Mouse (Mus musculus) kidney, embryonic 16.5 days (tissue): Measurements from ENCODE around the gene Marcksl1. TPM values are rescaled to one million over a fixed set of nuclear protein-coding genes. Genes with fewer than 3 reads are reported as not detected.
"Not testable (repeated sequence)": the region's sequence is repeated elsewhere in the genome, so short reads cannot be mapped to it uniquely, and the experiment has no call there.

ENCODE experiments used
- ATAC-seq: fragments of 200-750 bp; cut with Nextera tagmentation; 2 replicates; pipeline ENCODE4 v1.8.0; 2017; ENCODE audit warnings: moderate TSS enrichment; ENCODE audit not compliant: low FRiP score, low TSS enrichment
- H3K27ac ChIP-seq: fragments of 300-500 bp; sonication (generic); 2 replicates; pipeline ENCODE4 v1.5.1; 2014; ENCODE audit warnings: low read length
- H3K27me3 ChIP-seq: fragments of 300-500 bp; sonication (generic); 2 replicates; pipeline ENCODE4 v1.6.1; 2014; ENCODE audit warnings: low read length, control low read depth, mixed read lengths; ENCODE audit not compliant: insufficient read depth
- H3K36me3 ChIP-seq: fragments of 300-500 bp; sonication (generic); 2 replicates; pipeline ENCODE4 v1.6.1; 2014; ENCODE audit warnings: low read length, control low read depth, mixed read lengths; ENCODE audit not compliant: insufficient read depth
- H3K4me1 ChIP-seq: fragments of 300-500 bp; sonication (generic); 2 replicates; pipeline ENCODE4 v1.6.1; 2014; ENCODE audit warnings: low read length, control low read depth, mixed read lengths; ENCODE audit not compliant: insufficient read depth
- H3K4me2 ChIP-seq: fragments of 300-500 bp; sonication (generic); replicated peaks from 2 replicates; pipeline ENCODE4 v1.6.1; 2014; ENCODE audit warnings: low read depth, low read length
- H3K4me3 ChIP-seq: fragments of 300-500 bp; sonication (generic); 2 replicates; pipeline ENCODE4 v1.5.1; 2014; ENCODE audit warnings: mild to moderate bottlenecking, low read length
- H3K9ac ChIP-seq: fragments of 300-500 bp; sonication (generic); replicated peaks from 2 replicates; pipeline ENCODE4 v1.6.1; 2014; ENCODE audit warnings: low read length
- H3K9me3 ChIP-seq: fragments of 300-500 bp; sonication (generic); 2 replicates; pipeline ENCODE4 v1.6.1; 2016; ENCODE audit warnings: low read length, control low read depth
- WGBS: fragments of 180-500 bp; shearing (Covaris S2); extraction: QIAGEN DNeasy Blood & Tissue Kit; methylation state at CpG from one replicate; pipeline ENCODE4 v1.1.7; 2014; 5-methylcytosine and 5-hydroxymethylcytosine counted together
- polyA plus RNA-seq: library from polyadenylated mRNA; unstranded; fragments of >200 nt; fragmentation: Nextera tagmentation; extraction: Ambion mirVana; gene quantifications from 2 replicates; pipeline ENCODE4 v1.2.1, GENCODE M21; 2015

Marcksl1 gene
- polyA plus RNA-seq, 1 experiment from 2014 or later, result 761 TPM

GRCm38 (mm10) chr4:129528901-129529300 is 15.5 kb downstream of the Marcksl1 start:
- H3K4me1 ChIP-seq, H3K4me2 ChIP-seq, H3K27ac ChIP-seq, H3K27me3 ChIP-seq, H3K9me3 ChIP-seq, H3K9ac ChIP-seq, ATAC-seq, H3K4me3 ChIP-seq: not testable (repeated sequence)
- peaks cover 75% of the 10 kb centered on the region for H3K36me3 ChIP-seq
- 89% methylated on average over 5 of the region's 6 CpGs for WGBS

DNA sequence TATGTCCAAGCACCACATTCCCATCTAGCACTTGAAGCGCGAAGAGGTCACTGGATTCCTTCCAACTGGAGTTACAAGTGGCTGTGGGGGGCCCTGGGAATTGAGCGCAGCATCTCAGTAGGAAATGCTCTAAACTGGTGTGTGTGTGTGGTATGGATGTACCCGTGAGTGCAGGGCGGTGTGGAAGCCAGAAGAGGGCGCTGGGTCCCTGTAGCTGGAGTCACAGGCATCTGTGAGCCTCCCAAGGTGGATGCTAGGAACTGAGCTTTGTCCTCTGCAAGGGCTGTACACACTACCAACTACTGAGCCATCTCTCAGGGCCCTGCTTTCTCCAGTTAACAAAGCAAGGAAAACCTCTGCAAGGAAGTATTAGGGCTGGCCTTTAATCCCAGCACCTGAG is 26.6 kb downstream of the Marcksl1 start:
- no peak for ATAC-seq
- Histone ChIP-seq H3K27ac (no peak overlapping the region), H3K4me3 (no peak overlapping the region), H3K9me3 (no peaks in the 10 kb centered on the region), H3K4me1 (peaks cover 15% of the 10 kb centered on the region), H3K4me2 (no peak overlapping the region), H3K36me3 (peaks cover 11% of the 10 kb centered on the region; the same call in 1 of the 2 replicates), H3K27me3 (no peaks in the 10 kb centered on the region), H3K9ac (no peak overlapping the region; the same call in 1 of the 2 replicates)
- WGBS, result 91% methylated on average over 6 of the region's 6 CpGs

DNA sequence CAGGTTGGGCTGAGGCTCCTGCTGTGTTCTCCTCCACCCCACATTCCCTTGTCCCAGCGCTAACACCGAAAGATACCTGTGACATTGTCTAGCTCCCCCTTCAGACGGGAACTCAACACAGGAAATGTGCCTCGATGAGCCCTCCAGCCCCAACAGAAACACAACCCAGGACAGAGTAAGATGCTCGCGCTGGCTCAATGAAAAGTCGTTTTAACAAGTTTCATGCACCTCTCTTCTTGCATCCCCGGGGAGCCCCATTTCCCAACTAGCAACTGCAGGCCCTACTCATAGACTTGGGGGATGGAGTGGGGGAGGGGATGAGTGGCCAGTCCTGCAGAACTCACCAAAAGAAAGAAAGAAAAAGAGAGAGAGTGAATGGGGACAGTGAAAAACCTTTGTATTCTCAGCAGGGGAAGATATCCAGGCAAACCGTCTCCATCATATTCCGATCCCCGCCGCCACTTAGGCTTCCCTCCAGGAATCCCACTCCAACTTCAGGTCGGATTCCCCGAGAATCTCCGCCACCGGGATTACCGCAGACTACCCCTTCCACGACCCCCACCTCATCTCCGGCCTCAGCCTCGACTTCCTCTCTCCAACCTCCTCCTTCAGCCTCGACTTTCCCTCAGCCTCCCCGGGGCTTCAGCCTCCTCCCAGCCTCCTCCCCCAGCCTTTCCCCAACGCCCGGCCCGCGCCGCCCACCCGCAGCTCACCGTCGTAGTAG is 28.6 kb downstream of the Marcksl1 start:
- peak overlapping the region; percentile 94 for H3K9ac ChIP-seq
- H3K36me3 ChIP-seq, result peaks cover 6% of the 10 kb centered on the region; the same call in 1 of the 2 replicates
- H3K27ac ChIP-seq, result peak overlapping the region; percentile 82
- peak; percentile 8; the same call in 1 of the 2 replicates for ATAC-seq
- peak overlapping the region; percentile 90 for H3K4me3 ChIP-seq
- under 1% methylated on average over 30 of the region's 30 CpGs for WGBS
- H3K9me3 ChIP-seq, result no peaks in the 10 kb centered on the region
- H3K4me2 ChIP-seq, result peak overlapping the region; percentile 68
- H3K27me3 ChIP-seq, result no peaks in the 10 kb centered on the region
- peaks cover 15% of the 10 kb centered on the region for H3K4me1 ChIP-seq

- WGBS, result under 1% methylated on average over 43 of the region's 46 CpGs
- peak; percentile 99 for ATAC-seq
These were observed 29.3 kb downstream of the Marcksl1 start, which contains the start of gene Hdac1 for GRCm38 (mm10) chr4:129542592-129543141. Hdac1 (minus strand) TSS chr4:129542713.

GRCm38 (mm10) chr4:129544106-129544505 is 30.7 kb downstream of the Marcksl1 start:
- Histone ChIP-seq H3K27ac (no peak overlapping the region), H3K4me3 (no peak overlapping the region), H3K9me3 (no peaks in the 10 kb centered on the region), H3K36me3 (peaks cover 6% of the 10 kb centered on the region; the same call in 1 of the 2 replicates), H3K9ac (no peak overlapping the region), H3K27me3 (no peaks in the 10 kb centered on the region), H3K4me2 (no peak overlapping the region), H3K4me1 (peaks cover 15% of the 10 kb centered on the region)
- no peak for ATAC-seq
- 82% methylated on average over 4 of the region's 4 CpGs for WGBS

More at GRCm38 (mm10) chr4:129542592-129543141, 29.3 kb downstream of the Marcksl1 start, which contains the start of gene Hdac1:
- peaks cover 6% of the 10 kb centered on the region; the same call in 1 of the 2 replicates for H3K36me3 ChIP-seq
- peak within 1 kb of the TSS; percentile 94 for H3K9ac ChIP-seq
- no peaks in the 10 kb centered on the region for H3K27me3 ChIP-seq
- peak within 1 kb of the TSS; percentile 82 for H3K27ac ChIP-seq
- peaks cover 15% of the 10 kb centered on the region for H3K4me1 ChIP-seq
- H3K4me2 ChIP-seq, result peak within 1 kb of the TSS; percentile 68
- H3K4me3 ChIP-seq, result peak within 1 kb of the TSS; percentile 90
- H3K9me3 ChIP-seq, result no peaks in the 10 kb centered on the region

GRCm38 (mm10) chr4:129547631-129548030 is 34.2 kb downstream of the Marcksl1 start:
- not testable (repeated sequence) for H3K9me3 ChIP-seq, H3K9ac ChIP-seq, H3K4me1 ChIP-seq, ATAC-seq, H3K36me3 ChIP-seq, H3K4me3 ChIP-seq, H3K27ac ChIP-seq, H3K4me2 ChIP-seq, H3K27me3 ChIP-seq
- 85% methylated on average over 4 of the region's 4 CpGs for WGBS

DNA sequence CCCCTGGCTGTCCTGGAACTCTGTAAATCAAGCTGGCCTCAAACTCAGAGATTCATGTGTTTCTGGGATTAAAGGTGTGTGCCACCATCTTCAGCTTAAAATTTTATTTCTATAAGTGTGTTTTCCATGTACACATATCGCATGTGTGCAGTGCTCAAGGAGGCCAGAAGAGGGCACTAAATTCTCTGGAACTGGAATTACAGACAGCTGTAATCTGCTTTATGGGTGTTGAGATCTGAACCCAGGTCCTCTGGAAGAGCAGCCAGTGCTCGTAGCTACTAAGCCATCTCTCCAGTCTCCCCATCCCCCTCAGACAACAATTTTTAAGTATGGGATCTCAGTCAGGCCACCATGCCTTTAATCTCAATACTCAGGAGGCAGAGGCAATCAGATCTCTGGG is 35.9 kb downstream of the Marcksl1 start:
- 92% methylated on average over 2 of the region's 2 CpGs for WGBS
- Histone ChIP-seq H3K9me3 (0 out of 2 replicates have a peak, but pooled peaks cover 2% of the 10 kb centered on the region), H3K4me2 (no peak overlapping the region), H3K4me1 (peaks cover 6% of the 10 kb centered on the region; the same call in 1 of the 2 replicates), H3K36me3 (no peaks in the 10 kb centered on the region), H3K27me3 (no peaks in the 10 kb centered on the region), H3K4me3 (no peak overlapping the region), H3K27ac (no peak overlapping the region), H3K9ac (no peak overlapping the region)
- no peak for ATAC-seq

GRCm38 (mm10) chr4:129550295-129550694 is 36.9 kb downstream of the Marcksl1 start:
- 54% methylated on average over 1 of the region's 1 CpGs for WGBS

GRCm38 (mm10) chr4:129554512-129554911 is 41.1 kb downstream of the Marcksl1 start:
- WGBS, result 76% methylated on average over 4 of the region's 6 CpGs
- H3K4me1 ChIP-seq, result peaks cover 30% of the 10 kb centered on the region
- H3K27me3 ChIP-seq, result not testable (repeated sequence)

More at GRCm38 (mm10) chr4:129550295-129550694, 36.9 kb downstream of the Marcksl1 start:
- Histone ChIP-seq H3K4me2 (no peak overlapping the region), H3K9ac (0 out of 2 replicates have a peak overlapping the region, but pooled peaks have one; percentile 8), H3K36me3 (no peaks in the 10 kb centered on the region), H3K9me3 (0 out of 2 replicates have a peak, but pooled peaks cover 2% of the 10 kb centered on the region), H3K4me3 (no peak overlapping the region), H3K4me1 (peaks cover 10% of the 10 kb centered on the region; the same call in 1 of the 2 replicates), H3K27ac (no peak overlapping the region), H3K27me3 (no peaks in the 10 kb centered on the region)
- no peak for ATAC-seq

More at GRCm38 (mm10) chr4:129554512-129554911, 41.1 kb downstream of the Marcksl1 start:
- not testable (repeated sequence) for H3K9ac ChIP-seq, H3K36me3 ChIP-seq, H3K27ac ChIP-seq, ATAC-seq, H3K9me3 ChIP-seq, H3K4me3 ChIP-seq, H3K4me2 ChIP-seq
